Mouse (Mus musculus) liver, embryonic 14.5 days (tissue): ENCODE results near the gene Ecpas. TPM values are rescaled to one million over a fixed set of nuclear protein-coding genes. Genes with fewer than 3 reads are reported as not detected.

Source experiments
- ATAC-seq: fragments of 200-750 bp; cut with Nextera tagmentation; 2 replicates; pipeline ENCODE4 v1.8.0; 2017; ENCODE audit warnings: moderate number of reproducible peaks, mild to moderate bottlenecking, moderate library complexity; ENCODE audit not compliant: insufficient read depth
- DNase-seq, 3 experiments: peaks; one replicate each; pipeline ENCODE4 v3.0.0-alpha.2; 2012 to 2013; ENCODE audit warnings: low read depth in 3 of 3, low spot score in 3 of 3
- H3K27ac ChIP-seq: fragments of 300-500 bp; sonication (generic); 2 replicates; pipeline ENCODE4 v1.5.1; 2014; ENCODE audit warnings: moderate library complexity, mild to moderate bottlenecking, control low read depth, inconsistent platforms
- H3K27me3 ChIP-seq: fragments of 300-500 bp; sonication (generic); 2 replicates; pipeline ENCODE4 v1.6.1; 2014; ENCODE audit warnings: mild to moderate bottlenecking, low read length, moderate library complexity; ENCODE audit not compliant: control insufficient read depth, insufficient read depth
- H3K36me3 ChIP-seq: fragments of 300-500 bp; sonication (generic); replicated peaks from 2 replicates; pipeline ENCODE4 v1.6.1; 2014; ENCODE audit warnings: low read depth; ENCODE audit not compliant: control insufficient read depth, insufficient read depth
- H3K4me1 ChIP-seq, 2 experiments: fragments of 200-500 bp in 1 of 2; fragments of 300-500 bp in 1 of 2; sonication (generic) in 1 of 2; replicated peaks; 2 replicates each; pipeline ENCODE4 v1.6.1; 2012 to 2014; ENCODE audit warnings: antibody characterized with exemption in 1 of 2, inconsistent platforms in 1 of 2, low read length in 1 of 2; ENCODE audit not compliant: control insufficient read depth in 2 of 2, insufficient read depth in 2 of 2
- H3K4me2 ChIP-seq: fragments of 300-500 bp; sonication (generic); 2 replicates; pipeline ENCODE4 v1.6.1; 2014; ENCODE audit warnings: low read depth, mild to moderate bottlenecking, control low read depth, moderate library complexity
- H3K4me3 ChIP-seq, 2 experiments: fragments of 200-500 bp in 1 of 2; fragments of 300-500 bp in 1 of 2; sonication (generic) in 1 of 2; 2 replicates each; pipeline ENCODE4 v1.5.1; 2012 to 2014; ENCODE audit warnings: low read depth in 2 of 2, low read length in 2 of 2, mild to moderate bottlenecking in 2 of 2, control low read depth in 1 of 2, inconsistent platforms in 1 of 2, moderate library complexity in 1 of 2; ENCODE audit not compliant: insufficient read depth in 1 of 2
- H3K9ac ChIP-seq: fragments of 300-500 bp; sonication (generic); replicated peaks from 2 replicates; pipeline ENCODE4 v1.6.1; 2014; ENCODE audit warnings: mild to moderate bottlenecking, control low read depth, moderate library complexity
- H3K9me3 ChIP-seq: fragments of 300-500 bp; sonication (generic); 2 replicates; pipeline ENCODE4 v1.6.1; 2016; ENCODE audit warnings: low read length, mixed read lengths; ENCODE audit not compliant: control insufficient read depth
- CTCF ChIP-seq: IDR thresholded peaks from 2 replicates; pipeline ENCODE4 v1.5.1; 2016; ENCODE audit warnings: antibody characterized with exemption, low read depth, control low read depth
- EP300 ChIP-seq: IDR thresholded peaks from 2 replicates; pipeline ENCODE4 v1.6.1; 2016; ENCODE audit warnings: antibody characterized with exemption, low read depth
- WGBS: fragments of 180-500 bp; shearing (Covaris S2); extraction: QIAGEN DNeasy Blood & Tissue Kit; methylation state at CpG from one replicate; pipeline ENCODE4 v1.1.7; 2014; ENCODE audit not compliant: insufficient replicate concordance; 5-methylcytosine and 5-hydroxymethylcytosine counted together
- polyA plus RNA-seq, 2 experiments: library from polyadenylated mRNA; depleted of rRNA in 1 of 2; stranded (reverse) in 1 of 2; unstranded in 1 of 2; fragments of >200 nt; fragmentation: Nextera tagmentation in 1 of 2; extraction: Ambion mirVana in 1 of 2; gene quantifications; 2 replicates each; pipeline versions ENCODE4 v1.2.1 to v1.2.3; 2012 to 2014

Ecpas gene
- polyA plus RNA-seq, 2 experiments, result 9.7 to 16.8 TPM

DNA sequence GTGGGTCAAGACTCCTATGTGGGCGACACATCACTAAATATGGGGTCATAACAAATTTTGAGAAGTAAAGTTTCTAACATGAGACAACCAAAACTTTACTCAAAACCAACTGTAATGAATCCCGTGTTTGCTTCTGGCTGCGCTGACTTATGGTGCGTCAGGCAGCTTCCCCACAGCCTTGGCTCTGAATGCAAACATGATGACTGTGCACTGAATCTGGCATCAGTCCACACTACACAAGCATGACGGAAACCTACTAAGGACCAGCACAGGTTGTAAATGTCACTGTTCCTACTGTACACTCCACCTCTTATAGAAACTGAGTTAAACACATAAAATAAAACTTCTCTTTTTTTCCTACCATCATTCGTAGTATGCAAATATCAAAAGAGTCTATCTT, 45.3 kb downstream of the Ecpas start:
- no peak overlapping the region for H3K9ac ChIP-seq
- no peak for DNase-seq
- no peak overlapping the region for H3K4me3 ChIP-seq
- H3K4me1 ChIP-seq, result no peaks in the 10 kb centered on the region
- no peak for ATAC-seq
- no peaks in the 10 kb centered on the region for H3K27me3 ChIP-seq
- WGBS, result 84% methylated on average over 6 of the region's 6 CpGs
- no peak overlapping the region for H3K27ac ChIP-seq
- H3K36me3 ChIP-seq, result peaks cover 5% of the 10 kb centered on the region; the same call in 1 of the 2 replicates
- TF ChIP-seq CTCF, result no peak
- no peak for TF ChIP-seq EP300
- H3K9me3 ChIP-seq, result no peaks in the 10 kb centered on the region
- H3K4me2 ChIP-seq, result no peak overlapping the region

DNA sequence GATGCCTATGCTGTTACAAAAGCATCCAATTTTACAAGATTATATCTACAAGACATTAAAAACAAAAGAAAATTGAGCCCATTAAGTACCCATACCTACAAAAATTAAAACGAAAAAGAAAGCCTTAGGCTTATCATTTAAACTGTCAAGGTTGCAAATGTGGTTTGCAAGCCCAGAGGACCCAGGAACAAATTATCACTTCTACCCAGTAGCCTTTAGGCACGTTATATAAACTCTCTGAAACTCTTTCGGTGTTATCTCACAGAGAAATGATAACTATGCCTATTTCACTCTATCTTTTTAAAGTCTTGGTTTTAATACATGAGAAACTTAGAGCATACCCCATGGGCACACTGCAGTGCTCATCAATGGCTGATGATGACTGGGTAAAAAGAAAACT, 79.6 kb downstream of the Ecpas start:
- H3K9ac ChIP-seq, result no peak overlapping the region
- no peaks in the 10 kb centered on the region for H3K9me3 ChIP-seq
- ATAC-seq, result peak; percentile 57; the same call in 1 of the 2 replicates
- peaks cover 0 to 5% of the 10 kb centered on the region in 2 experiments; a peak in 3 of 4 replicates for H3K4me1 ChIP-seq
- H3K36me3 ChIP-seq, result peaks cover 10% of the 10 kb centered on the region
- 10% methylated on average over 3 of the region's 3 CpGs for WGBS
- H3K4me2 ChIP-seq, result no peak overlapping the region
- H3K27ac ChIP-seq, result no peak overlapping the region
- no peak overlapping the region for H3K4me3 ChIP-seq
- DNase-seq, result peak in 2 of 3 experiments; percentile 2 to 4
- H3K27me3 ChIP-seq, result no peaks in the 10 kb centered on the region
- no peak for TF ChIP-seq CTCF
- peak; percentile 42; the same call in 1 of the 2 replicates for TF ChIP-seq EP300

- H3K27me3 ChIP-seq, result no peaks in the 10 kb centered on the region
- H3K4me2 ChIP-seq, result no peak overlapping the region
- H3K9me3 ChIP-seq, result no peaks in the 10 kb centered on the region
- no peak overlapping the region for H3K4me3 ChIP-seq
- H3K27ac ChIP-seq, result no peak overlapping the region
- 85% methylated on average over 4 of the region's 4 CpGs for WGBS
- DNase-seq (no peak), ATAC-seq (no peak)
- H3K4me1 ChIP-seq, result no peaks in the 10 kb centered on the region
- TF ChIP-seq EP300 (no peak), CTCF (no peak)
- peaks cover 20% of the 10 kb centered on the region for H3K36me3 ChIP-seq
- no peak overlapping the region for H3K9ac ChIP-seq
Measured at GRCm38 (mm10) chr4:58825921-58826320, 86.6 kb downstream of the Ecpas start.

- DNase-seq (no peak), ATAC-seq (no peak)
- H3K27me3 ChIP-seq, result no peaks in the 10 kb centered on the region
- H3K9me3 ChIP-seq, result no peaks in the 10 kb centered on the region
- H3K4me3 ChIP-seq, result no peak within 1 kb of the TSS
- TF ChIP-seq CTCF (no peak), EP300 (no peak)
- no peaks in the 10 kb centered on the region for H3K4me1 ChIP-seq
- H3K4me2 ChIP-seq, result no peak within 1 kb of the TSS
- no peaks in the 10 kb centered on the region for H3K36me3 ChIP-seq
- H3K9ac ChIP-seq, result no peak within 1 kb of the TSS
- H3K27ac ChIP-seq, result no peak within 1 kb of the TSS
Measured at GRCm38 (mm10) chr4:58787616-58788015, 124.9 kb downstream of the Ecpas start, which contains the start of gene Olfr267. TSS of gene Olfr267 (minus strand) at chr4:58787716.

GRCm38 (mm10) chr4:58786659-58787058, 125.9 kb downstream of the Ecpas start:
- Histone ChIP-seq H3K27me3 (no peaks in the 10 kb centered on the region), H3K4me1 (no peaks in the 10 kb centered on the region), H3K4me2 (no peak overlapping the region), H3K4me3 (no peak overlapping the region), H3K9ac (no peak overlapping the region), H3K36me3 (no peaks in the 10 kb centered on the region), H3K27ac (no peak overlapping the region), H3K9me3 (no peaks in the 10 kb centered on the region)
- ATAC-seq (no peak), DNase-seq (no peak)
- no peak for TF ChIP-seq CTCF
- no peak for TF ChIP-seq EP300
- 59% methylated on average over 3 of the region's 3 CpGs for WGBS
